Mouse (Mus musculus): ENCODE measurements at regions not wholly inside any gene's neighbourhood (a gene's known extent, or its start where the extent isn't known, plus 50 kb on each side); places are given as distances from the start of the nearest gene placed in this dataset.

- 52% methylated on average over 11 of the region's 11 CpGs for WGBS
- Histone ChIP-seq H3K4me2 (no peak overlapping the region), H3K36me3 (ENCODE audit: control insufficient read depth, insufficient read depth, low read length) (no peaks in the 10 kb centered on the region), H3K27ac (ENCODE audit: low read depth, low read length) (no peak overlapping the region), H3K4me3 (ENCODE audit: low read depth, low read length) (no peak overlapping the region), H3K9ac (ENCODE audit: low read depth, low read length) (no peak overlapping the region), H3K4me1 (replicated peaks; ENCODE audit: control insufficient read depth, insufficient read depth, low read length) (no peaks in the 10 kb centered on the region), H3K9me3 (ENCODE audit: control insufficient read depth, low read length) (no peaks in the 10 kb centered on the region), H3K27me3 (replicated peaks; ENCODE audit: control insufficient read depth, insufficient read depth, low read length) (no peaks in the 10 kb centered on the region)
- DNase-seq (ENCODE audit: low spot score) (no peak), ATAC-seq (replicated peaks; ENCODE audit: low FRiP score) (no peak)
Observed at GRCm38 (mm10) chr4:105474765-105475560, 314.7 kb upstream of the Gm12728 start.

- Histone ChIP-seq H3K4me1 (replicated peaks; ENCODE audit: control insufficient read depth, insufficient read depth, low read length) (no peaks in the 10 kb centered on the region), H3K27me3 (replicated peaks; ENCODE audit: control insufficient read depth, insufficient read depth, low read length) (no peaks in the 10 kb centered on the region), H3K36me3 (ENCODE audit: control insufficient read depth, insufficient read depth, low read length) (no peaks in the 10 kb centered on the region), H3K4me3 (ENCODE audit: low read depth, low read length) (no peak overlapping the region), H3K4me2 (no peak overlapping the region), H3K9me3 (ENCODE audit: control insufficient read depth, low read length) (no peaks in the 10 kb centered on the region), H3K9ac (ENCODE audit: low read depth, low read length) (no peak overlapping the region), H3K27ac (ENCODE audit: low read depth, low read length) (no peak overlapping the region)
- no peak for ATAC-seq (replicated peaks; ENCODE audit: low FRiP score)
- 77% methylated on average over 4 of the region's 4 CpGs for WGBS
- DNase-seq (ENCODE audit: low spot score): no peak
Observed at GRCm38 (mm10) chr4:105476332-105476731, 313.3 kb upstream of the Gm12728 start.

- Histone ChIP-seq H3K27me3 (replicated peaks; ENCODE audit: control insufficient read depth, insufficient read depth, low read length) (no peaks in the 10 kb centered on the region), H3K9me3 (ENCODE audit: control insufficient read depth, low read length) (no peaks in the 10 kb centered on the region), H3K4me1 (replicated peaks; ENCODE audit: control insufficient read depth, insufficient read depth, low read length) (no peaks in the 10 kb centered on the region), H3K4me2 (no peak overlapping the region), H3K4me3 (ENCODE audit: low read depth, low read length) (no peak overlapping the region), H3K27ac (ENCODE audit: low read depth, low read length) (no peak overlapping the region), H3K9ac (ENCODE audit: low read depth, low read length) (no peak overlapping the region), H3K36me3 (ENCODE audit: control insufficient read depth, insufficient read depth, low read length) (no peaks in the 10 kb centered on the region)
- DNase-seq (ENCODE audit: low spot score) (no peak), ATAC-seq (replicated peaks; ENCODE audit: low FRiP score) (no peak)
- 85% methylated on average over 1 of the region's 1 CpGs for WGBS
Observed at GRCm38 (mm10) chr4:105486376-105486775, 303.3 kb upstream of the Gm12728 start.

- H3K4me1 ChIP-seq (replicated peaks; ENCODE audit: control insufficient read depth, insufficient read depth, low read length): no peaks in the 10 kb centered on the region
- WGBS: 89% methylated on average over 2 of the region's 2 CpGs
- H3K36me3 ChIP-seq (ENCODE audit: control insufficient read depth, insufficient read depth, low read length): no peaks in the 10 kb centered on the region
- no peak overlapping the region for H3K27ac ChIP-seq (ENCODE audit: low read depth, low read length)
- no peak overlapping the region for H3K4me3 ChIP-seq (ENCODE audit: low read depth, low read length)
- no peaks in the 10 kb centered on the region for H3K9me3 ChIP-seq (ENCODE audit: control insufficient read depth, low read length)
- H3K4me2 ChIP-seq: no peak overlapping the region
- H3K9ac ChIP-seq (ENCODE audit: low read depth, low read length): no peak overlapping the region
- no peak for DNase-seq (ENCODE audit: low spot score)
- H3K27me3 ChIP-seq (replicated peaks; ENCODE audit: control insufficient read depth, insufficient read depth, low read length): no peaks in the 10 kb centered on the region
- no peak for ATAC-seq (replicated peaks; ENCODE audit: low FRiP score)
Observed at GRCm38 (mm10) chr4:105496176-105496575, 293.5 kb upstream of the Gm12728 start.

GRCm38 (mm10) chr4:105506190-105506589 lies 283.5 kb upstream of the Gm12728 start:
- H3K9me3 ChIP-seq (ENCODE audit: control insufficient read depth, low read length): no peaks in the 10 kb centered on the region
- no peaks in the 10 kb centered on the region for H3K36me3 ChIP-seq (ENCODE audit: control insufficient read depth, insufficient read depth, low read length)
- no peak overlapping the region for H3K4me2 ChIP-seq
- H3K4me1 ChIP-seq (replicated peaks; ENCODE audit: control insufficient read depth, insufficient read depth, low read length): no peaks in the 10 kb centered on the region
- H3K27me3 ChIP-seq (replicated peaks; ENCODE audit: control insufficient read depth, insufficient read depth, low read length): no peaks in the 10 kb centered on the region
- no peak overlapping the region for H3K4me3 ChIP-seq (ENCODE audit: low read depth, low read length)
- no peak for ATAC-seq (replicated peaks; ENCODE audit: low FRiP score)
- WGBS: 73% methylated on average over 2 of the region's 2 CpGs
- H3K27ac ChIP-seq (ENCODE audit: low read depth, low read length): no peak overlapping the region
- H3K9ac ChIP-seq (ENCODE audit: low read depth, low read length): no peak overlapping the region
- no peak for DNase-seq (ENCODE audit: low spot score)

- Histone ChIP-seq H3K9ac (ENCODE audit: low read depth, low read length) (no peak overlapping the region), H3K4me2 (no peak overlapping the region), H3K4me3 (ENCODE audit: low read depth, low read length) (no peak overlapping the region), H3K27me3 (replicated peaks; ENCODE audit: control insufficient read depth, insufficient read depth, low read length) (no peaks in the 10 kb centered on the region), H3K4me1 (replicated peaks; ENCODE audit: control insufficient read depth, insufficient read depth, low read length) (no peaks in the 10 kb centered on the region), H3K36me3 (ENCODE audit: control insufficient read depth, insufficient read depth, low read length) (no peaks in the 10 kb centered on the region), H3K9me3 (ENCODE audit: control insufficient read depth, low read length) (no peaks in the 10 kb centered on the region), H3K27ac (ENCODE audit: low read depth, low read length) (no peak overlapping the region)
- 87% methylated on average over 7 of the region's 7 CpGs for WGBS
- no peak for ATAC-seq (replicated peaks; ENCODE audit: low FRiP score)
- DNase-seq (ENCODE audit: low spot score): no peak
Observed at GRCm38 (mm10) chr4:105507221-105507620, 282.4 kb upstream of the Gm12728 start.

- WGBS: 85% methylated on average over 3 of the region's 3 CpGs
- Histone ChIP-seq H3K27me3 (replicated peaks; ENCODE audit: control insufficient read depth, insufficient read depth, low read length) (no peaks in the 10 kb centered on the region), H3K4me2 (no peak overlapping the region), H3K9ac (ENCODE audit: low read depth, low read length) (no peak overlapping the region), H3K36me3 (ENCODE audit: control insufficient read depth, insufficient read depth, low read length) (no peaks in the 10 kb centered on the region), H3K27ac (ENCODE audit: low read depth, low read length) (no peak overlapping the region), H3K4me3 (ENCODE audit: low read depth, low read length) (no peak overlapping the region), H3K4me1 (replicated peaks; ENCODE audit: control insufficient read depth, insufficient read depth, low read length) (no peaks in the 10 kb centered on the region), H3K9me3 (ENCODE audit: control insufficient read depth, low read length) (no peaks in the 10 kb centered on the region)
- no peak for ATAC-seq (replicated peaks; ENCODE audit: low FRiP score)
- no peak for DNase-seq (ENCODE audit: low spot score)
Observed at GRCm38 (mm10) chr4:105509091-105509490, 280.6 kb upstream of the Gm12728 start.

GRCm38 (mm10) chr4:105510406-105510805 lies 279.3 kb upstream of the Gm12728 start:
- 69% methylated on average over 1 of the region's 1 CpGs for WGBS

GRCm38 (mm10) chr4:105525135-105525534 lies 264.5 kb upstream of the Gm12728 start:
- no peaks in the 10 kb centered on the region for H3K36me3 ChIP-seq (ENCODE audit: control insufficient read depth, insufficient read depth, low read length)
- H3K27ac ChIP-seq (ENCODE audit: low read depth, low read length): no peak overlapping the region
- H3K4me2 ChIP-seq: no peak overlapping the region
- DNase-seq (ENCODE audit: low spot score) (no peak), ATAC-seq (replicated peaks; ENCODE audit: low FRiP score) (no peak)
- no peak overlapping the region for H3K9ac ChIP-seq (ENCODE audit: low read depth, low read length)
- no peak overlapping the region for H3K4me3 ChIP-seq (ENCODE audit: low read depth, low read length)
- 54% methylated on average over 2 of the region's 2 CpGs for WGBS
- no peaks in the 10 kb centered on the region for H3K9me3 ChIP-seq (ENCODE audit: control insufficient read depth, low read length)
- no peaks in the 10 kb centered on the region for H3K4me1 ChIP-seq (replicated peaks; ENCODE audit: control insufficient read depth, insufficient read depth, low read length)
- H3K27me3 ChIP-seq (replicated peaks; ENCODE audit: control insufficient read depth, insufficient read depth, low read length): no peaks in the 10 kb centered on the region

More at GRCm38 (mm10) chr4:105510406-105510805, 279.3 kb upstream of the Gm12728 start:
- Histone ChIP-seq H3K9ac (ENCODE audit: low read depth, low read length) (no peak overlapping the region), H3K4me2 (no peak overlapping the region), H3K36me3 (ENCODE audit: control insufficient read depth, insufficient read depth, low read length) (no peaks in the 10 kb centered on the region), H3K4me3 (ENCODE audit: low read depth, low read length) (no peak overlapping the region), H3K4me1 (replicated peaks; ENCODE audit: control insufficient read depth, insufficient read depth, low read length) (no peaks in the 10 kb centered on the region), H3K9me3 (ENCODE audit: control insufficient read depth, low read length) (no peaks in the 10 kb centered on the region), H3K27ac (ENCODE audit: low read depth, low read length) (no peak overlapping the region), H3K27me3 (replicated peaks; ENCODE audit: control insufficient read depth, insufficient read depth, low read length) (no peaks in the 10 kb centered on the region)
- DNase-seq (ENCODE audit: low spot score) (no peak), ATAC-seq (replicated peaks; ENCODE audit: low FRiP score) (no peak)
